Mouse (Mus musculus): ENCODE data around the gene Cd276.
"Not testable (repeated sequence)": the region's sequence is repeated elsewhere in the genome, so short reads cannot be mapped to it uniquely, and the experiment has no call there.

Cd276 gene

GRCm38 (mm10) chr9:58554908-58555684 lies at the start of gene Cd276:
Cd276 (minus strand) TSS chr9:58555437.
- DNase-seq = no peak

- no peak for DNase-seq
Measured at GRCm38 (mm10) chr9:58595313-58595712, 40.1 kb upstream of the Cd276 start.

GRCm38 (mm10) chr9:58588657-58589056 lies 33.4 kb upstream of the Cd276 start:
- no peak for DNase-seq

- DNase-seq = no peak
Measured at GRCm38 (mm10) chr9:58584323-58584722, 29.1 kb upstream of the Cd276 start.

GRCm38 (mm10) chr9:58583267-58583641 lies 28.0 kb upstream of the Cd276 start:
- DNase-seq = peak; percentile 9 to 32

- peak in 1 of 2 experiments; percentile 65 for DNase-seq
Measured at GRCm38 (mm10) chr9:58582581-58583266, 27.5 kb upstream of the Cd276 start.

- DNase-seq = peak; percentile 96
Measured at GRCm38 (mm10) chr9:58581958-58582540, 26.8 kb upstream of the Cd276 start, which contains the start of gene Nptn. Nptn (plus strand) TSS chr9:58582240.

GRCm38 (mm10) chr9:58581283-58581930 lies 26.2 kb upstream of the Cd276 start:
- DNase-seq = no peak

- DNase-seq = not testable (repeated sequence)
Measured at GRCm38 (mm10) chr9:58580453-58581195, 25.4 kb upstream of the Cd276 start.

GRCm38 (mm10) chr9:58578669-58579068 lies 23.4 kb upstream of the Cd276 start:
- DNase-seq = peak; percentile 28 to 53

- DNase-seq = no peak
Measured at GRCm38 (mm10) chr9:58571001-58571400, 15.8 kb upstream of the Cd276 start.

- no peak for DNase-seq
Measured at GRCm38 (mm10) chr9:58567682-58568081, 12.4 kb upstream of the Cd276 start.

GRCm38 (mm10) chr9:58565945-58566344 lies 10.7 kb upstream of the Cd276 start:
- DNase-seq = not testable (repeated sequence)

- no peak for DNase-seq
Measured at GRCm38 (mm10) chr9:58560211-58560610, 5.0 kb upstream of the Cd276 start.

- no peak for DNase-seq
Measured at GRCm38 (mm10) chr9:58557457-58558455, 2.5 kb upstream of the Cd276 start.

- DNase-seq = no peak
Measured at GRCm38 (mm10) chr9:58556627-58557026, 1.4 kb upstream of the Cd276 start.

- no peak for DNase-seq
Measured at GRCm38 (mm10) chr9:58555685-58556414, 613 bp upstream of the Cd276 start.

GRCm38 (mm10) chr9:58554056-58554907 lies 955 bp downstream of the Cd276 start:
- DNase-seq = no peak

GRCm38 (mm10) chr9:58552083-58552482 lies 3.2 kb downstream of the Cd276 start:
- DNase-seq = no peak

All from thymus, adult 18-20 months (tissue).